Mouse (Mus musculus) kidney, postnatal 0 days (tissue): ENCODE data around the gene Aff3. TPM values are rescaled to one million over a fixed set of nuclear protein-coding genes. Genes with fewer than 3 reads are reported as not detected.

Source experiments
- ATAC-seq: fragments of 200-750 bp; cut with Nextera tagmentation; replicated peaks from 2 replicates; pipeline ENCODE4 v1.8.0; 2017; ENCODE audit warnings: low read depth, moderate number of reproducible peaks, moderate TSS enrichment, moderate library complexity; ENCODE audit not compliant: low FRiP score
- DNase-seq: peaks from one replicate; pipeline ENCODE4 v3.0.0-alpha.2; 2016; ENCODE audit warnings: low spot score
- H3K27ac ChIP-seq: fragments of 300-500 bp; sonication (generic); 2 replicates; pipeline ENCODE4 v1.5.1; 2014; ENCODE audit warnings: mild to moderate bottlenecking
- H3K27me3 ChIP-seq: fragments of 300-500 bp; sonication (generic); 2 replicates; pipeline ENCODE4 v1.6.1; 2014; ENCODE audit warnings: low read length, mixed read lengths; ENCODE audit not compliant: insufficient read depth
- H3K36me3 ChIP-seq: fragments of 300-500 bp; sonication (generic); 2 replicates; pipeline ENCODE4 v1.6.1; 2014; ENCODE audit warnings: low read length, mixed read lengths; ENCODE audit not compliant: insufficient read depth
- H3K4me1 ChIP-seq: fragments of 300-500 bp; sonication (generic); replicated peaks from 2 replicates; pipeline ENCODE4 v1.6.1; 2014; ENCODE audit warnings: antibody characterized with exemption, low read length, mixed read lengths; ENCODE audit not compliant: insufficient read depth
- H3K4me2 ChIP-seq: fragments of 300-500 bp; sonication (generic); 2 replicates; pipeline ENCODE4 v1.6.1; 2014; ENCODE audit warnings: mild to moderate bottlenecking, low read length, moderate library complexity, mixed read lengths
- H3K4me3 ChIP-seq: fragments of 300-500 bp; sonication (generic); replicated peaks from 2 replicates; pipeline ENCODE4 v1.5.1; 2014; ENCODE audit warnings: low read depth, low read length
- H3K9ac ChIP-seq: fragments of 300-500 bp; sonication (generic); 2 replicates; pipeline ENCODE4 v1.6.1; 2014; ENCODE audit warnings: low read depth, low read length
- H3K9me3 ChIP-seq: fragments of 300-500 bp; sonication (generic); replicated peaks from 2 replicates; pipeline ENCODE4 v1.6.1; 2016; ENCODE audit warnings: low read length, inconsistent platforms, mixed read lengths
- CTCF ChIP-seq: IDR thresholded peaks from 2 replicates; pipeline ENCODE4 v1.5.1; 2016; ENCODE audit warnings: antibody characterized with exemption, low read depth, mild to moderate bottlenecking, moderate library complexity
- WGBS: fragments of 180-500 bp; shearing (Covaris S2); extraction: QIAGEN DNeasy Blood & Tissue Kit; methylation state at CpG from one replicate; pipeline ENCODE4 v1.1.7; 2014; 5-methylcytosine and 5-hydroxymethylcytosine counted together
- polyA plus RNA-seq: library from polyadenylated mRNA; unstranded; fragments of >200 nt; fragmentation: Nextera tagmentation; extraction: Ambion mirVana; gene quantifications from 2 replicates; pipeline ENCODE4 v1.2.1, GENCODE M21; 2015

The Aff3 gene
- polyA plus RNA-seq, 1 experiment from 2014 or later = 7.9 TPM

- Histone ChIP-seq H3K27ac (no peak overlapping the region), H3K4me3 (no peak overlapping the region), H3K36me3 (no peaks in the 10 kb centered on the region), H3K9me3 (no peaks in the 10 kb centered on the region), H3K27me3 (no peaks in the 10 kb centered on the region), H3K4me1 (no peaks in the 10 kb centered on the region), H3K9ac (no peak overlapping the region), H3K4me2 (no peak overlapping the region)
- WGBS = 70% methylated on average over 4 of the region's 4 CpGs
- no peak for TF ChIP-seq CTCF
- DNase-seq = no peak
- no peak for ATAC-seq
Observed at GRCm38 (mm10) chr1:38411106-38411505, 253.6 kb downstream of the Aff3 start.

- 64% methylated on average over 4 of the region's 4 CpGs for WGBS
- no peaks in the 10 kb centered on the region for H3K4me1 ChIP-seq
- no peak for TF ChIP-seq CTCF
- no peak overlapping the region for H3K27ac ChIP-seq
- DNase-seq = no peak
- H3K4me3 ChIP-seq = no peak overlapping the region
- no peak overlapping the region for H3K9ac ChIP-seq
- H3K36me3 ChIP-seq = no peaks in the 10 kb centered on the region
- no peaks in the 10 kb centered on the region for H3K9me3 ChIP-seq
- no peaks in the 10 kb centered on the region for H3K27me3 ChIP-seq
- H3K4me2 ChIP-seq = no peak overlapping the region
- ATAC-seq = no peak
Observed at GRCm38 (mm10) chr1:38410457-38410856, 254.3 kb downstream of the Aff3 start.

- no peaks in the 10 kb centered on the region for H3K4me1 ChIP-seq
- DNase-seq = no peak
Observed at GRCm38 (mm10) chr1:38408241-38408640, 256.5 kb downstream of the Aff3 start.

GRCm38 (mm10) chr1:38403781-38404180 lies 261.0 kb downstream of the Aff3 start:
- WGBS = 85% methylated on average over 5 of the region's 5 CpGs
- Histone ChIP-seq H3K27me3 (no peaks in the 10 kb centered on the region), H3K4me1 (no peaks in the 10 kb centered on the region), H3K4me2 (no peak overlapping the region), H3K27ac (no peak overlapping the region), H3K9ac (no peak overlapping the region), H3K9me3 (no peaks in the 10 kb centered on the region), H3K4me3 (no peak overlapping the region), H3K36me3 (no peaks in the 10 kb centered on the region)
- TF ChIP-seq CTCF = no peak
- ATAC-seq (no peak), DNase-seq (no peak)

More at GRCm38 (mm10) chr1:38408241-38408640, 256.5 kb downstream of the Aff3 start:
- Histone ChIP-seq H3K4me3 (no peak overlapping the region), H3K4me2 (no peak overlapping the region), H3K36me3 (no peaks in the 10 kb centered on the region), H3K9me3 (no peaks in the 10 kb centered on the region), H3K9ac (no peak overlapping the region), H3K27me3 (no peaks in the 10 kb centered on the region), H3K27ac (no peak overlapping the region)
- no peak for TF ChIP-seq CTCF
- 74% methylated on average over 3 of the region's 3 CpGs for WGBS
- ATAC-seq = no peak

- no peak overlapping the region for H3K9ac ChIP-seq
- DNase-seq = no peak
- H3K27ac ChIP-seq = no peak overlapping the region
- no peaks in the 10 kb centered on the region for H3K9me3 ChIP-seq
- TF ChIP-seq CTCF = no peak
- no peak for ATAC-seq
- WGBS = 68% methylated on average over 4 of the region's 4 CpGs
- no peaks in the 10 kb centered on the region for H3K27me3 ChIP-seq
- no peak overlapping the region for H3K4me3 ChIP-seq
- H3K36me3 ChIP-seq = no peaks in the 10 kb centered on the region
- H3K4me2 ChIP-seq = no peak overlapping the region
- H3K4me1 ChIP-seq = no peaks in the 10 kb centered on the region
Observed at GRCm38 (mm10) chr1:38401856-38402255, 262.9 kb downstream of the Aff3 start.

GRCm38 (mm10) chr1:38399269-38399668 lies 265.5 kb downstream of the Aff3 start:
- H3K4me1 ChIP-seq = no peaks in the 10 kb centered on the region
- no peak for TF ChIP-seq CTCF
- H3K27ac ChIP-seq = no peak overlapping the region
- no peak overlapping the region for H3K4me2 ChIP-seq
- ATAC-seq (no peak), DNase-seq (no peak)
- WGBS = 88% methylated on average over 10 of the region's 10 CpGs
- no peaks in the 10 kb centered on the region for H3K36me3 ChIP-seq
- H3K9ac ChIP-seq = no peak overlapping the region
- H3K9me3 ChIP-seq = no peaks in the 10 kb centered on the region
- H3K4me3 ChIP-seq = no peak overlapping the region
- no peaks in the 10 kb centered on the region for H3K27me3 ChIP-seq

- DNase-seq = no peak
Observed at GRCm38 (mm10) chr1:38398566-38398965, 266.2 kb downstream of the Aff3 start.

More at GRCm38 (mm10) chr1:38398566-38398965, 266.2 kb downstream of the Aff3 start:
- Histone ChIP-seq H3K36me3 (no peaks in the 10 kb centered on the region), H3K9ac (no peak overlapping the region), H3K9me3 (no peaks in the 10 kb centered on the region), H3K27ac (no peak overlapping the region), H3K4me1 (no peaks in the 10 kb centered on the region), H3K27me3 (no peaks in the 10 kb centered on the region), H3K4me3 (no peak overlapping the region), H3K4me2 (no peak overlapping the region)
- 62% methylated on average over 5 of the region's 5 CpGs for WGBS
- no peak for ATAC-seq
- TF ChIP-seq CTCF = no peak
